Mouse (Mus musculus) hindlimb bud, embryonic 11.5 days (tissue): Measurements from ENCODE around the gene Osbpl10.
"Not testable (repeated sequence)": the region's sequence is repeated elsewhere in the genome, so short reads cannot be mapped to it uniquely, and the experiment has no call there.

ENCODE experiments used
- DNase-seq: peaks from one replicate; pipeline ENCODE4 v3.0.0-alpha.2; 2012; ENCODE audit warnings: low read depth, low spot score; ENCODE audit errors: extremely low spot score

The Osbpl10 gene

GRCm38 (mm10) chr9:115031046-115031445 lies 52.7 kb downstream of the Osbpl10 start:
- DNase-seq = not testable (repeated sequence)

- no peak for DNase-seq
Observed at GRCm38 (mm10) chr9:115032786-115033185, 54.4 kb downstream of the Osbpl10 start.

- DNase-seq = no peak
Observed at GRCm38 (mm10) chr9:115034271-115034670, 55.9 kb downstream of the Osbpl10 start.

DNA sequence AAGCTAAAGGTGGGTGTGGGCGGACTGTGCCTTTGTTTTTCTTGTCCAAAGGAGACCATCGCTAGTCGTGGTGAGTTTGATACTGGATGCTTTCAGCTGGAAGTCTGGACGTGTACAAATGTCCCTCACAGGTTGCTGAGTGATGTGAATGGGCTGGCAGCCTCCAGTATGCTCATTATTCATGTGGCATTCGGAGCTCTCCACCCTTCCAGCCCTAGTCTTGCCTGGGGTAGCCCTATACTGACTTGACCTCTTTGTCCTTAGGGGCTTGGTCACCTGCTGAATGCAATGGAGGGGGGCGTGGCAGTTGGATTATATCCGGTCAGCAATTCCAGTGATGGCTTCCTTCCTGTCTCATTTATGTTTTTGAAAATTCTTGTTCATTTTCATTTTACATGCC lies 56.4 kb downstream of the Osbpl10 start:
- DNase-seq = no peak

- DNase-seq = no peak
Observed at GRCm38 (mm10) chr9:115038215-115038614, 59.8 kb downstream of the Osbpl10 start.

GRCm38 (mm10) chr9:115038686-115039085 lies 60.3 kb downstream of the Osbpl10 start:
- no peak for DNase-seq

GRCm38 (mm10) chr9:115039245-115039644 lies 60.9 kb downstream of the Osbpl10 start:
- no peak for DNase-seq

DNA sequence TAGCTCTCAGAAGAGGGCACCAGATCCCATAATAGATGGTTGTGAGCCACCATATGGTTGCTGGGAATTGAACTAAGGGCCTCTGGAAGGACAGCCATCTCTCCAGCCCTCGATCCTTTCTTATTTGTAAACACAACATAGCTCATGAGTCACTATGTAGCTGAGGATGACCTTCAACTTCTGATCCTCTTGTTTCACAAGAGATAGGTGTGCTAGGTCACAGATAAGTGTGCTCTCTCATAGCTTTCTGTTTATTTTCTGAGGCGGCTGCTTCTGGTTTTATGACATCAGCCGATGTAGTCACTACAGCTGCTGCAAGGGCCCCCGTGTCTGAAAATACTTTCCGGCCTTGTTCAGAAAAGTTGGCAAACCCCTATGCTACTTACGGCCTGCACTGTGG lies 64.2 kb downstream of the Osbpl10 start:
- DNase-seq = no peak

DNA sequence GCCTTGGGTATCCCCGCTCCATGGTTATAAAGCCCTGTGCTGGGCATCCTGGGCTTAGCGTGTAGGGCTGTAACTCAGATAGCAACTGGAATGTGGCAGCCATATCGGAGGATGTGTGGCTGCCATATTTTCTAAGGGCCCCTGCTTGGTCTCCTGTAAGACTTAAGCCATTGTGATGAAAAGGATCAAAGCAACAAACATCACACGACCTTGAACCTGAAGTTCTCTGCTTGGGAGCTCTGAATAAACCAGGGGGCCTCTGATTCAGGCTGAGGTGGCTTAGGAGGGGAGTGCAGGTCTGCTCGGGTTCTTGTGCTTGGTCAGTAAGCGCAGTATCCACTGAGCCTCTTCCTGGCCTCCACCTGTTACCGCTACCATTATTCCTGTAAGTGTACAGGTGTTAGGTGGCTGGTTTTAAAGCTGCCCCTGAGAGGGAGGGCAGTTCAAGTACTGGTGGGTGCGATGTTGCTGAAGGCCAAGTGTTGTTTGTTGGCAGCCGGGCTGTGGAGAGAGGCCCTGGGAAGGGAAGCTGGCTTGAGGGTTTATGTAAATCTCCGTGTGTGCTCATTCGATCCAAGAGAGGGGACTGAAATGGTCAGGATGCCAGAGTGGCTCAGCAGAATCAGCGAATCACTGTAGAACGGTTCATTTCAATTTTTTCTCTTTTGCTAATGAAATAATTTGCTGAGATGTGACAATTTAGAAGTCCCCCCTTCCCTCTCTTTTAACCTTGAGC lies 64.8 kb downstream of the Osbpl10 start:
- no peak for DNase-seq

DNA sequence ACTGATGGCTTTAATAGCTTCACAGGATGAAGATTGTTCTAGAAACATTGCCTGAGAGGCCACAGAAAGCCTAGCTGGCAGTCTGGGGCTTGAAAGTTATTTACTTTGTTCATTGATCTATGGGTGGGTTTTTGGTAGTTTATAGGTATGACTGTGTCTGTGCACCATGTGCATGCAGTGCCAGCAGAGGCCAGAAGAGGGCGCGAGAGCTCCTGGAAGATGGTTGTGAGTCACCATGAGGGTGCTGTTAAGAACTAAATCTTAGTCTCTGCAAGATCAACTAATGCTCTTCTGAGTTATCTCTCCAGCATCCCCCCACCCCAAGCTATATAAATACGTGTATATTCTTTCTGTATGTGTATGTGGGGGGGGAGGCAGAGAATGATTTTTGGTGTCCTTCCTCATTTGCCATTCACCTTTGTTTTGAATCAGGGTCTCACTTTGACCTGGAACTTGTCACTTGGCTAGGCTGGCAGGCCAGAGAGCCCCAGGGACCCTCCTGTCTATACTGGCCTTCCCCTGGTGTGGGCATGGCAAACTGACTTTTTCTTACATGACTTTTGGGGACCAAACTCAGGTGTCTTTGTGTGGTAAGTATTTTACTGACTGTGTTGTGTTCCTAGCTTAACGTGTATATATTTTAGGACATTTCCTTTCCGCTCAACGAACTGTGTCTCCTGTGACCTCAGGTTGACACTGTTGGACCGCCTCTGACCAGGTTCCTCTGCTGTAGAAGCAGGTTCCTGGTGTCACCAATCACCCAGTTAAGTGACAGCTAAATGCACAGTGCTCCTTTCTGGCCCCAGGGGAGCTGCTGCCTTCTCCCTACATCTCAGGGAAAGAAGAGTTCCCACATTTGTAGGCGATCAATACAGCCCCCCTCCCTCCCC lies 65.8 kb downstream of the Osbpl10 start:
- DNase-seq = no peak

DNA sequence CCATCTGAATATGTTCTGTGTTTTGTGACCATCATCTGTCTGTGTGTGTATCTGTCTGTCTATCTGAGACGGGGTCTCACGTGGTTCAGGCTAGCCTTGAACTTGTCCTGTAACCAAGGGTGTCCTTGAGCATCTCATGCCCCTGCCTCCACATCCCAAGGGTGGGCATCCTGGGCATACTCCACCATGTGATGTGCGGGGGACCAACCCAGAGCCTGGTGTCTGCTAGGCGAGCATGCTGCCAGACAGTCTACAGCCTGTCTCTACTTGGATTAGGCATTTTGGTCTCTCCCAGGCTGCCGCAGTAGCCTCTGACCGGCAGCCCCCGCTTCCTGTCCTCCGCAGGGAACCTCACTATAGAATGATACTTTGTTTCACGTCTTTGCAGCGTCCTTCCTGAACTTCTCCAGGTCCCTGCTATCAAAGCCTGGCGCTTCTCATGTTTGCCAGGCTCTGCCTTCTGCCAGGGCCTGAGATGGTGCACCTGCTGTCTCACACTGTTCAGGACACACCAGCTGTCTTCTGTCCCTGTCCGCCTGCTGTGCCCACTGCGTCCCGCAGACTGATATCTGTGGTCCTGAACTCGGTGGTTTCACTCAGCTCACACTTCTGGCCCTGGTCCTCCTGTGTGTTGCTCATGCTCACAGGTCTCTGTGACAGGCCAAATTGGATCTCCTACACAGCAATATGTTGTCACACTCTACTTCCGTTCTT lies 66.9 kb downstream of the Osbpl10 start:
- DNase-seq = no peak

DNA sequence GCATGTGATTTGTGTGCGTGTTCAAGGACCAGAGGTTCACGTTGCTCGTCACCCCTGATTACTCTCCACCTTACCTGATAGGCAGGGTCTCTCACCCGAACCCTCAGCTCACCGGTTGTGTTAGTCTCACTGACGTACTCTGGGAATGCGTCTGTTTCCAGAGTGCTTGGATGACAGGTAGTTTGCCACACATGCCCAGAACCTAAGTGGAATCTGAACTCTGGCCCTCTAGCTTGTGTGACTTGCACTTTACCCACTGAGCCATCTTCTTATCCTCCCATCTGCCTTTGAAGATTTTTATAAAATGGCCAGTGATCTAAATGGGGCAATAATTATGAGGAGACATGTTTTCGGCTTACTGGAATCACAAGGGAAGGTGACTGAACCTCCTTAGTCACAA lies 68.3 kb downstream of the Osbpl10 start:
- no peak for DNase-seq

- DNase-seq = no peak
Observed at GRCm38 (mm10) chr9:115048340-115048739, 70.0 kb downstream of the Osbpl10 start.

- no peak for DNase-seq
Observed at GRCm38 (mm10) chr9:115048861-115049260, 70.5 kb downstream of the Osbpl10 start.

- DNase-seq = no peak
Observed at GRCm38 (mm10) chr9:115049981-115050720, 71.8 kb downstream of the Osbpl10 start.

DNA sequence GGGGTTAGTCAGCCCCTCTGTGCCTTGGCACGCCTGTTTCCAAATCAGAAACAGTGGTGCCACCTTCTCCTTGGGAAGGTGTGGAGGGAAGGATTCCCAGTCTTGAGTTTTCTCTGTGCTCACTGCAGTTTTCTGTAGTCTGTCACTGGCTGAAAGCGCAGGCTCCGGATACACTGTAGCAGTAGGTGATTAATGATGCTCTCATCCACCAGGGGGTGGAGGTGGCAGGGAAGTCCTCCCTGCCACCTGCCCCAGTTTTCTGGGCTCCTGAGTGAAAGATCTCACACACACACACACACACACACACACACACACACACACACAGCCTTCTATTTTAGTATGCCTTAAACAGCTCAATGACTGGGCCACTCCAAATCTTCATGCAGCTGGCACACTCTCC lies 73.6 kb downstream of the Osbpl10 start:
- no peak for DNase-seq

DNA sequence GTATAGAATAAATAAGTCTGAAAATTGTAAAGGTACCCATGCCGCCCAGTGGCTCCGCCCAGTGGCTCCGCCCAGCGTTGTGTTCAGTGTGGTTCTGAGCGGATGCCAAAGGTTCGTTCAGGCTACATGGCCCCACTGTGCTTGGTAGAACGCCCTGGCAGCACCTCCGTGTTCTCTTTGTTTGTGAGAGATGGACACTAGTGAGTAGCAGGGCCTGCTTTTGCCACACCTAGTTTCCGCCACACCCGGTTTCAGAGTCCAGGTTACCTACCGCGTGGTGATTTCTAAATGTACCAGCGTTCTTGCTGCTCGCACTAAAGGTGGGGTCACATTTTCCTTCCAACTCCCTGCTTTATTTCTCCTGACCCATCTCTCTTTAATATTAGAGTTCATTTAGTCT lies 75.4 kb downstream of the Osbpl10 start:
- DNase-seq = no peak

DNA sequence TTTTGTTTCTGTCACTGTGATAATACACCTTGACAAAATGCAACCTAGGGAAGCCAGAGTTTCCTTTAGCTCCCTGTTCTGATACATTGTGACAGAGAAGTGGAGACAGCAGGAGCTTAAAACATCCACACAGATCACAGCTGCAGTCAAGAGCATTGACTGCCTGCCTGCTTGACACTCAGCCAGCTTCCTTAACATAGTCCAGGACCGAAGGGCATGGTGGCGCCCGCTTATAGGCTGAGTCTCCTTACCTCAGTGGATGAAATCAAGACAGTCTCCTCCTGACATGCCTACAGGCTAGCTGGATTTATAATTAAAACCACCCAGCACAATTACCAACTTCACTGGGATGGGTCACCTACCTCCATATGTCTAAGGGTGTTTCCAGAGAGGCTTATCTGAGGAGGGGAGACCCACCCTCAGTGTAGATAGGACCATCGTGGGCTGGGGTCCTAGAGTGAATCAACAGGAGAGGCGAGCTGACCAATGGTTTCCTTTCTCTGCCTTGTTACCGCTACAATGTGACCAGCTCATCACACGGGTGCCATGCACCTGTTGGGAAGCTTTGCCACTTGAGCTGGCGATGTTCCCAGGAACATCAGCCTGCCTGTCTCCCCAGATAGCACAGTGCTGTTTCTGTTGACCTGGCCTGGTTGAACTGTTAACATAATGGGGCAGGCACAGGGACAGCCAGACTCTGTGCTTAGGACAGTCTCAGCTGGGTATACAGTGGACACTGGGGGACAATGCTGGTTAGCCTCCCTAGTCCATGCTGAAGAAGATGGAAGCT lies 76.9 kb downstream of the Osbpl10 start:
- DNase-seq = no peak

- DNase-seq = no peak
Observed at GRCm38 (mm10) chr9:115058806-115059205, 80.4 kb downstream of the Osbpl10 start.

GRCm38 (mm10) chr9:115064834-115065233 lies 86.5 kb downstream of the Osbpl10 start:
- no peak for DNase-seq
